Mouse (Mus musculus) frontal cortex, postnatal 14 days (tissue): ENCODE data around the gene Lrrc8c.
"Not testable (repeated sequence)": the region's sequence is repeated elsewhere in the genome, so short reads cannot be mapped to it uniquely, and the experiment has no call there.

Experiments used
- DNase-seq, 2 experiments: peaks; one replicate each; pipeline ENCODE4 v3.0.0; 2022; ENCODE audit warnings: low spot score in 2 of 2

Lrrc8c gene

GRCm38 (mm10) chr5:105636484-105637191 is 117.5 kb downstream of the Lrrc8c start:
- DNase-seq = no peak

GRCm38 (mm10) chr5:105638266-105638665 is 119.1 kb downstream of the Lrrc8c start:
- not testable (repeated sequence) for DNase-seq

DNA sequence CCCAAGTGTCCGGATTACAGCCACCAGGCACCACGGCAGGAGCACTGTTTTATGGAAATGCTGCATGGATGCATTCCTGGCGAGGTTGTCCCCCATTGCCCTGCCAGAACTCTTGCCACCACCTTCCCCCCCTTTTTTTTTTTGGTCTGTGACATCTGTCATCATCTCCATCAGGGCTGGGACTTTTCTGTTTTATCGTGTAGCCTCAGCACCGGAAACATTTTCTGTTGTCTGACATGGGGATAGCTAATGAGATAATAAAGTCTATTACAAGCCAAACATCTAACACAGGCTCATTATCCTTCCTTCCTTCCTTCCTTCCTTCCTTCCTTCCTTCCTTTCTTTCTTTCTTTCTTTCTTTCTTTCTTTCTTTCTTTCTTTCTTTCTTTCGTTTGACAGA is 119.7 kb downstream of the Lrrc8c start:
- no peak for DNase-seq

- no peak for DNase-seq
Observed at GRCm38 (mm10) chr5:105639363-105639762, 120.2 kb downstream of the Lrrc8c start.

- DNase-seq = no peak
Observed at GRCm38 (mm10) chr5:105642517-105642916, 123.3 kb downstream of the Lrrc8c start.

- DNase-seq = no peak
Observed at GRCm38 (mm10) chr5:105643276-105643675, 124.1 kb downstream of the Lrrc8c start.

- no peak for DNase-seq
Observed at GRCm38 (mm10) chr5:105644195-105644594, 125.0 kb downstream of the Lrrc8c start.

DNA sequence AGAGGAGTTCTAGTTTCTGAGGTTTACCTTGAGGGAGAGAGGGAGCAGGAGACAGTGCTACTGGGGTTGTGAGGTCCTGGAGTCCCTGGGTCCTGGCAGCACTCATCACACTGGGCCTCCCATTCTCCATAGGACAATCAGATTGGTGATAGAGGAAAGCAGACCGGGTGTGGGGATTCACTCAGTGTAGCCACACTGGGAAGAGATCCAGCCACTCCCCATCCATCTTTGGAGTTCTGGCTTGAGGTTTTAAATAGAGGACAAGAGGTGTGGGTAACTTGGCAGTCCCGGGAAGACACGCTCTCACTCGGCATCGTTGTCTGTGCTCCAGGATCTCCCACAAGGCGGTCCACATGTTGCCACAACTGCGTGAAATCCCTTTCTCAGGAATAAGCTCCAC is 127.9 kb downstream of the Lrrc8c start:
- no peak for DNase-seq

DNA sequence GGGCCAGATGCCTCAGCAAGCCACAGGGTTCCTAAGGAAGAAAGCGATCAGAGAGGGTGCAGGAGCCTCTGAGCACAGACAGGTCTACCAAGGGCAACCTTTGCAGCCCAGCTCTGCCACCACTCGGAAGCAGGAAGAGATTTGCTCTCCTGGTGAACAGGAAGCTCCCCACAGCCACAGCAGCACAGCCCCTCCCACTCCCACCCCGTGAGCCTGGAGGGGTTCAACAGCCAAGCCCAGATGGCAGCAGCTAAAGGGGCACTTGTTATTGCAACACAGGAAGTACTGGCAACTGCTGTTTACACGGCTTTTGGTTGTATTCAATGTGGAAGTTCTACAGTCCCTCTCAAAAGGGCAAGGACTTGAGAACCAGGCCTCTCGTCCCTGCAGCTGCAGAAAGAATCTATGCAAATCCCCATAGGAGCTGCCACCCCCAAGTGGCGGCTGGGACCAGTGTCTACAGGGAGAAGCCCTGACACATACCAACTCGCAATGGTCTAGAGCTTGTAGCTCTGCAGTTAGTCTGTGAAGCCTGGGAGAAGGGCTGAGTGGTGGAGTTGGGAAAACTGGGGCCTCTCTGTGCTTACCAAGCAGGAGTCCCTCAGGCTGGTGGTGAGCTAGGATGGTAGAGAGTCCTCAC is 129.6 kb downstream of the Lrrc8c start:
- DNase-seq = peak in 1 of 2 experiments; percentile 15

GRCm38 (mm10) chr5:105649514-105650001 is 130.4 kb downstream of the Lrrc8c start:
- no peak for DNase-seq

- no peak for DNase-seq
Observed at GRCm38 (mm10) chr5:105650728-105651479, 131.7 kb downstream of the Lrrc8c start.

DNA sequence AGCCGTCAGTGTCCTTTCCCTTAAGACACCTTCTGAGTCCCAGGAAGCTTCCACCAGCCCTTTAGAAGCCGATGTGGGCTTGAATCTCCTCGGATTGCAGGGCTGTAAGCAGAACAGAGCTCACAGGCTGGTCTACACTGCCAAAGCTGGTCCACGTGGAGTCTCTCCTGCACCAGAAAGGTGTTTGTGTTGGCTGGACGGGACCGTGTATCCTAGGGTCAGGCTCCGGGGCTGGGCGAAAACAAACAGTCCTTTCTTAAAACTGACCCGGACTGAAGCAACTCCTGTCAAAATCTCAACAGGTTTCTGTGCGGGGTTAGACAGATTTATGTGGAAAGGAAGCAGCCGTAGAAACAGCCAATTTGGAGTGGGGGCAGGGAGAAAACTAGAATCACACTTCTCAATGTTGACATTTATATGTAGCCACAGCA is 132.4 kb downstream of the Lrrc8c start:
- DNase-seq = no peak

DNA sequence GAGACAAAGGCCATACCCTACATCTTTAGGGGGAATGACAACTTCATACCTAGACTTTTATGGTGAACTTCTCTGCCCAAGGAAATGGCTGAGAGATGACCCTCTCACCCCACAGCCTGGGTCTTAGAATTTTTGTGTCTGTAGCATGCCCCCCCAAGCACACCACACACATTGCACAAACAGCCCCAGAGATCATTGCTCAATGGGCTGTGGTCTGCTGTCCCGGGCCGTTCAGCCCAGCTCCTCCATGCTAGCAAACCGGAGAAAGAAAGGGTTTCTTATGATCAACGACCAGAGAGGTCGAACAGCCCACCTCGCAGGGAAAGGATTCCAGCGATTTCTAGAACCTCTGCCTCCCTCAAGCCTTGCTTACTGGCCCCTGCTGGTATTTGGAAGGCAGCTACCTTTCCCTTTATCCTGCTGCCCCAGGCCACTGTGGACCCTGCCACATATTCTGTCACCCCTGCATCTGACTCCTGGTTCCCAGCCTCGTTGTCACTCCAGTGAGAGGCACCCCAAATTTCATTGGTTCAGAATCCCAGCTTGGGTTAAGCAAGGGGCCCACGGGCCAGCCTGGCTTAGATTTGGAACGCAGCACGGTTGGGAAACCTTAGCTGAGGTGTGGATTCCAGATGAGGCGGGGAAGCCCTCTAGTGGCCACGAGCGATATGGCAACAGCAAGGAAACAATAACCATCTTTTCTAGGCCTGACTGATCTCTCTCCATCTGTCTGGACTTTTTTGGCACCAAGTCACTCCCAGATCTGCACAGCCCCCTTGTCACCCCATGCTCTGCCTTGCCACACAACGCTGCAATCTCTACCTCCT is 135.3 kb downstream of the Lrrc8c start:
- peak; percentile 65 to 86 for DNase-seq

GRCm38 (mm10) chr5:105655100-105655734 is 136.0 kb downstream of the Lrrc8c start:
- no peak for DNase-seq

DNA sequence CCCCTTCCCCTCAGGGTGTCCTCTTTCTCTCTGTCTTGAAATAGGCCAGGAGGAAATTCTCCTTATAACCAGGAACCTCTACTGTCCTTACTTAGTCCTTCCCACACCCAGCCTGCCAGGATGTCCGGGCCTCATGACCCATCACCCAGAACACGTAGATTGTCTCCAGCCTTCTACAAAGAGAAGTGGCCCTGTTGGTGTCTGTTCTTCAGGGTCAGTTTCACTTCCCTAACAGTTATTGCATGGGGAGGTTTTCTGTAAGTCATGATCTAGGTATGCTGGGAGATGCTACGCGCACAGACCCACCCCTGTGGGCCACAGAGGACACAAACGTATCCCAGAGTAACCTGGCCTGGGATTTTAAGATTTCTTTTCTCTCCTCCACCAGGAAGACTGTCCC is 142.7 kb downstream of the Lrrc8c start:
- DNase-seq = no peak
